Mouse (Mus musculus): Measurements from ENCODE around the gene Adgrv1. TPM values are rescaled to one million over a fixed set of nuclear protein-coding genes. Genes with fewer than 3 reads are reported as not detected.

The Adgrv1 gene
- polyA plus RNA-seq, 1 experiment from 2014 or later: 2.5 TPM

GRCm38 (mm10) chr13:81181459-81181858, 451.5 kb downstream of the Adgrv1 start:
- no peak for TF ChIP-seq CTCF (IDR thresholded peaks at IDR 0.05; ENCODE audit: low read depth)
- Histone ChIP-seq H3K4me3 (ENCODE audit: low read depth, low read length) (no peak overlapping the region), H3K27me3 (ENCODE audit: insufficient read depth, low read length) (no peaks in the 10 kb centered on the region), H3K36me3 (ENCODE audit: insufficient read depth) (no peaks in the 10 kb centered on the region), H3K9ac (no peak overlapping the region), H3K4me1 (ENCODE audit: insufficient read depth) (no peaks in the 10 kb centered on the region), H3K4me2 (no peak overlapping the region), H3K27ac (ENCODE audit: low read depth) (no peak overlapping the region), H3K9me3 (ENCODE audit: low read depth, low read length) (no peaks in the 10 kb centered on the region)
- 47% methylated on average over 4 of the region's 4 CpGs for WGBS
- ATAC-seq (ENCODE audit: insufficient read depth): no peak
- DNase-seq: peak; percentile 27

- H3K27me3 ChIP-seq (ENCODE audit: insufficient read depth, low read length): no peaks in the 10 kb centered on the region
- WGBS: 71% methylated on average over 4 of the region's 4 CpGs
- no peak overlapping the region for H3K9ac ChIP-seq
- TF ChIP-seq CTCF (IDR thresholded peaks at IDR 0.05; ENCODE audit: low read depth): no peak
- no peaks in the 10 kb centered on the region for H3K36me3 ChIP-seq (ENCODE audit: insufficient read depth)
- DNase-seq: no peak
- no peaks in the 10 kb centered on the region for H3K9me3 ChIP-seq (ENCODE audit: low read depth, low read length)
- no peak overlapping the region for H3K27ac ChIP-seq (ENCODE audit: low read depth)
- no peaks in the 10 kb centered on the region for H3K4me1 ChIP-seq (ENCODE audit: insufficient read depth)
- H3K4me2 ChIP-seq: no peak overlapping the region
- ATAC-seq (ENCODE audit: insufficient read depth): no peak
- H3K4me3 ChIP-seq (ENCODE audit: low read depth, low read length): no peak overlapping the region
These were observed 456.1 kb downstream of the Adgrv1 start for GRCm38 (mm10) chr13:81176820-81177219.

DNA sequence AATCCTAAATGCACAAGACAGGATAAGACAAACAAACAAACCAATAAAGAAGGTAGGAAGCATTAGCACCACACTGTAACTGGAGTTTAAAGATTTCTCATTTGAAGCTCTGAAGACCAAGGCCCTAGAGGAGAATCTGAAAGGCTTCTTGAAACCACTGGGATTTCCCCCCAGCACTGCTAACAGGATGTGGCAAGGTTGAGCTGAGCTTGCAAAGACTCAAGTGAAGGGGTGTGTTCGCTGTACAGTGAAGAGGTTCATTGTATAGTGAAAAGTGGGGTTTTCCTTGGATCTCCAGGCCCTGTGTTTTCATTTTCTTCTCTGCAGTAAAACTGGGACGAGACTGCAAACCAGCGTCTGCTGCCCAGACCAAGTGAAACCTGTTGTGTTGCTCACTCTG, 456.9 kb downstream of the Adgrv1 start:
- Histone ChIP-seq H3K4me1 (ENCODE audit: insufficient read depth) (no peaks in the 10 kb centered on the region), H3K4me2 (no peak overlapping the region), H3K4me3 (ENCODE audit: low read depth, low read length) (no peak overlapping the region), H3K27me3 (ENCODE audit: insufficient read depth, low read length) (no peaks in the 10 kb centered on the region), H3K9ac (no peak overlapping the region), H3K9me3 (ENCODE audit: low read depth, low read length) (no peaks in the 10 kb centered on the region), H3K36me3 (ENCODE audit: insufficient read depth) (no peaks in the 10 kb centered on the region), H3K27ac (ENCODE audit: low read depth) (no peak overlapping the region)
- WGBS: 74% methylated on average over 3 of the region's 3 CpGs
- no peak for DNase-seq
- TF ChIP-seq CTCF (IDR thresholded peaks at IDR 0.05; ENCODE audit: low read depth): no peak
- no peak for ATAC-seq (ENCODE audit: insufficient read depth)

DNA sequence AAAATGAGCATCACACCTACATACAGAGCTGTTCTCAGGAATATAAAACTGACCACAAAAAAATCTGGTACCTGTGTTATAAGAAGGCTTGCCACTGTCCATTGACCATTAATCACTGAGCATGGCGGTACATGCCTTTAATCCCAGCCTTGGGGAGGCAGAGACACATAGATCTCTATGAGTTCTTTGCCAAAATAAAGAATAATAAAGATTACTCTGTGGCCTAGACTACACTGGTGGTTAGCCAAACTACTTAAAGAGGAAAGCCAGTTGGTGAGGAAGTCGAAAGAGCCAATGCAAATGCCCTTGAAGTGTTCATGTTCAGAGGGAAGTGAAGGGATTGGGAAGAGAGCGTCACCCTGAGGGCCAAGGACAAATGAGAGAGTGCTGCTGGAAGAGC, 461.8 kb downstream of the Adgrv1 start:
- H3K27ac ChIP-seq (ENCODE audit: low read depth): no peak overlapping the region
- peak; percentile 31; the same call in 1 of the 2 replicates for ATAC-seq (ENCODE audit: insufficient read depth)

DNA sequence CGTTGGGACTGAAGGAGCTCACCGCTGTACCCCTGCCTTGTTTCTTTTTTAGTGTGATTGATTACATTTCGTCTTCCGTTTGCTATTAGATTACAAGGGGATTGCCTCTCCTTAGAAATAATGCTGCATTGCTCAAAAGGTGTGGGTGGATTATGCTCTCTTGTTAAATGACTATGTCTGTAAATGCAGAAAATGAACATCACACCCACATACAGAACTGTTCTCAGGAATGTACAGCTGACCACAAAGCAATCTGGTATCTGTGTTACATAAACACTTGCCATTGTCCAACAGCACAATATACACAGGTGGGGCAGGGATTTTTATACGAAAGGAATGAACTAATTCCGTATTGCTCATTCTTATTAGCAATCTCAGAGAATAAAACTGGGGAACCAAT, 465.5 kb downstream of the Adgrv1 start:
- no peak for DNase-seq

More for the DNA sequence above, 461.8 kb downstream of the Adgrv1 start:
- WGBS: 74% methylated on average over 3 of the region's 3 CpGs
- TF ChIP-seq CTCF (IDR thresholded peaks at IDR 0.05; ENCODE audit: low read depth): no peak
- no peak for DNase-seq
- Histone ChIP-seq H3K36me3 (ENCODE audit: insufficient read depth) (no peaks in the 10 kb centered on the region), H3K4me2 (no peak overlapping the region), H3K9ac (no peak overlapping the region), H3K4me1 (ENCODE audit: insufficient read depth) (no peaks in the 10 kb centered on the region), H3K27me3 (ENCODE audit: insufficient read depth, low read length) (no peaks in the 10 kb centered on the region), H3K4me3 (ENCODE audit: low read depth, low read length) (no peak overlapping the region), H3K9me3 (ENCODE audit: low read depth, low read length) (no peaks in the 10 kb centered on the region)

DNA sequence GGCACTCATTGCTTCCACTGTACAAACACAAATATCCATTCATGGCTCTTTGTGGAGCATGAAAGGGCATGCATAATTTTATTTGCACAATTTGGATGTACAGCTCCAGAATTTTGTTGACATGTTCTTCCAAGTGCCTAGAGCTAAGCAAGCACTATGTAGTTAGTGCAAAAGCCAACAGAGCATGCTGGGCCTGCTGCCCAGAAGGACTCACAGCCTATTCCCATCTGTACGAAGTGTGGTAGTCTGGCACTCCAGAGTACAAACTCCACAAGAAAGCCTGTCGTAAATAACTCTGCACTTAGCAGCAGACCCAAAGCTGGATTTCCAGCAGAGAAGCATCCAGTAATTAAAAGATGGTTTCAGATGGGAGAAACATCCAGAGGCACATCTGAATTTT, 473.1 kb downstream of the Adgrv1 start:
- DNase-seq (peak; percentile 57), ATAC-seq (ENCODE audit: insufficient read depth) (peak; percentile 68)
- Histone ChIP-seq H3K4me2 (no peak overlapping the region), H3K4me1 (ENCODE audit: insufficient read depth) (no peaks in the 10 kb centered on the region), H3K27me3 (ENCODE audit: insufficient read depth, low read length) (no peaks in the 10 kb centered on the region), H3K4me3 (ENCODE audit: low read depth, low read length) (no peak overlapping the region), H3K27ac (ENCODE audit: low read depth) (no peak overlapping the region), H3K9me3 (ENCODE audit: low read depth, low read length) (no peaks in the 10 kb centered on the region), H3K36me3 (ENCODE audit: insufficient read depth) (no peaks in the 10 kb centered on the region), H3K9ac (no peak overlapping the region)
- TF ChIP-seq CTCF (IDR thresholded peaks at IDR 0.05; ENCODE audit: low read depth): no peak
- 53% methylated on average over 2 of the region's 2 CpGs for WGBS

More for the DNA sequence above, 465.5 kb downstream of the Adgrv1 start:
- WGBS: 55% methylated on average over 6 of the region's 6 CpGs
- no peak overlapping the region for H3K4me2 ChIP-seq
- no peak overlapping the region for H3K9ac ChIP-seq
- no peak overlapping the region for H3K27ac ChIP-seq (ENCODE audit: low read depth)
- H3K4me3 ChIP-seq (ENCODE audit: low read depth, low read length): no peak overlapping the region
- no peaks in the 10 kb centered on the region for H3K36me3 ChIP-seq (ENCODE audit: insufficient read depth)
- H3K27me3 ChIP-seq (ENCODE audit: insufficient read depth, low read length): no peaks in the 10 kb centered on the region
- TF ChIP-seq CTCF (IDR thresholded peaks at IDR 0.05; ENCODE audit: low read depth): no peak
- no peaks in the 10 kb centered on the region for H3K9me3 ChIP-seq (ENCODE audit: low read depth, low read length)
- no peaks in the 10 kb centered on the region for H3K4me1 ChIP-seq (ENCODE audit: insufficient read depth)
- ATAC-seq (ENCODE audit: insufficient read depth): no peak

GRCm38 (mm10) chr13:81155322-81155721, 477.6 kb downstream of the Adgrv1 start:
- Histone ChIP-seq H3K4me1 (ENCODE audit: insufficient read depth) (no peaks in the 10 kb centered on the region), H3K36me3 (ENCODE audit: insufficient read depth) (no peaks in the 10 kb centered on the region), H3K4me2 (no peak overlapping the region), H3K27me3 (ENCODE audit: insufficient read depth, low read length) (no peaks in the 10 kb centered on the region), H3K27ac (ENCODE audit: low read depth) (no peak overlapping the region), H3K4me3 (ENCODE audit: low read depth, low read length) (no peak overlapping the region), H3K9ac (no peak overlapping the region), H3K9me3 (ENCODE audit: low read depth, low read length) (no peaks in the 10 kb centered on the region)
- DNase-seq: peak; percentile 76
- TF ChIP-seq CTCF (IDR thresholded peaks at IDR 0.05; ENCODE audit: low read depth): peak; percentile 83
- peak; percentile 83 for ATAC-seq (ENCODE audit: insufficient read depth)

- no peak for TF ChIP-seq CTCF (IDR thresholded peaks at IDR 0.05; ENCODE audit: low read depth)
- WGBS: 63% methylated on average over 1 of the region's 1 CpGs
- Histone ChIP-seq H3K9ac (no peak overlapping the region), H3K36me3 (ENCODE audit: insufficient read depth) (no peaks in the 10 kb centered on the region), H3K9me3 (ENCODE audit: low read depth, low read length) (no peaks in the 10 kb centered on the region), H3K4me3 (ENCODE audit: low read depth, low read length) (no peak overlapping the region), H3K4me1 (ENCODE audit: insufficient read depth) (no peaks in the 10 kb centered on the region), H3K27ac (ENCODE audit: low read depth) (no peak overlapping the region), H3K4me2 (no peak overlapping the region), H3K27me3 (ENCODE audit: insufficient read depth, low read length) (no peaks in the 10 kb centered on the region)
- ATAC-seq (ENCODE audit: insufficient read depth): no peak
- no peak for DNase-seq
These were observed 488.5 kb downstream of the Adgrv1 start for GRCm38 (mm10) chr13:81144434-81144833.

All from lung, embryonic 14.5 days (tissue).